Mouse (Mus musculus) ES-Bruce4 (cell line): ENCODE data around the gene Gfra1. TPM values are rescaled to one million over a fixed set of nuclear protein-coding genes. Genes with fewer than 3 reads are reported as not detected.
A peak's percentile ranks its signal among the peaks of the same experiment; 100 is the strongest.

Experiments
- H3K27ac ChIP-seq: 2 replicates; pipeline ENCODE4 v1.5.1; 2012; ENCODE audit warnings: low read length, inconsistent platforms; ENCODE audit not compliant: insufficient read depth
- H3K27me3 ChIP-seq: 2 replicates; pipeline ENCODE4 v1.6.1; 2012; ENCODE audit warnings: mild to moderate bottlenecking, low read length, inconsistent platforms; ENCODE audit not compliant: control insufficient read depth, poor library complexity, insufficient read depth, severe bottlenecking
- H3K36me3 ChIP-seq: 2 replicates; pipeline ENCODE4 v1.6.1; 2012; ENCODE audit warnings: inconsistent platforms, mild to moderate bottlenecking, low read length, moderate library complexity; ENCODE audit not compliant: control insufficient read depth, poor library complexity, insufficient read depth, severe bottlenecking
- H3K4me1 ChIP-seq: one replicate; pipeline ENCODE4 v1.8.1; 2011; ENCODE audit warnings: low read length; ENCODE audit not compliant: control insufficient read depth, insufficient read depth
- H3K4me3 ChIP-seq: 2 replicates; pipeline ENCODE4 v1.5.1; 2011; ENCODE audit warnings: low read depth, mild to moderate bottlenecking, low read length
- H3K9ac ChIP-seq: 2 replicates; pipeline ENCODE4 v1.6.1; 2012; ENCODE audit warnings: low read depth, mild to moderate bottlenecking, inconsistent platforms; ENCODE audit not compliant: poor library complexity, severe bottlenecking
- H3K9me3 ChIP-seq: replicated peaks from 2 replicates; pipeline ENCODE4 v1.6.1; 2012; ENCODE audit warnings: mild to moderate bottlenecking, low read length, inconsistent platforms; ENCODE audit not compliant: control insufficient read depth, poor library complexity, insufficient read depth, severe bottlenecking
- CTCF ChIP-seq: IDR thresholded peaks from one replicate; pipeline ENCODE4 v1.8.1; 2011; ENCODE audit warnings: low read depth, low read length
- EP300 ChIP-seq: IDR thresholded peaks from 2 replicates; pipeline ENCODE4 v1.6.1; 2011; ENCODE audit warnings: low read depth, low read length; ENCODE audit not compliant: insufficient read depth
- POLR2A ChIP-seq: IDR thresholded peaks from one replicate; pipeline ENCODE4 v1.8.1; 2011; ENCODE audit warnings: low read length; ENCODE audit not compliant: insufficient read depth
- polyA plus RNA-seq: library from polyadenylated mRNA; stranded (reverse); fragments of >200 nt; gene quantifications from 2 replicates; pipeline ENCODE4 v1.2.4, GENCODE M21; 2011; ENCODE audit warnings: low read depth; ENCODE audit not compliant: missing spikeins, insufficient read depth, insufficient read length

Gene Gfra1
- polyA plus RNA-seq, 1 experiment, result 0.58 TPM

GRCm38 (mm10) chr19:58328014-58328413, 127.7 kb downstream of the Gfra1 start:
- Histone ChIP-seq H3K36me3 (no peaks in the 10 kb centered on the region), H3K9ac (no peak overlapping the region), H3K4me1 (no peaks in the 10 kb centered on the region), H3K27me3 (no peaks in the 10 kb centered on the region), H3K4me3 (no peak overlapping the region), H3K9me3 (no peaks in the 10 kb centered on the region), H3K27ac (no peak overlapping the region)
- TF ChIP-seq EP300, result no peak
- TF ChIP-seq POLR2A, result no peak
- no peak for TF ChIP-seq CTCF

DNA sequence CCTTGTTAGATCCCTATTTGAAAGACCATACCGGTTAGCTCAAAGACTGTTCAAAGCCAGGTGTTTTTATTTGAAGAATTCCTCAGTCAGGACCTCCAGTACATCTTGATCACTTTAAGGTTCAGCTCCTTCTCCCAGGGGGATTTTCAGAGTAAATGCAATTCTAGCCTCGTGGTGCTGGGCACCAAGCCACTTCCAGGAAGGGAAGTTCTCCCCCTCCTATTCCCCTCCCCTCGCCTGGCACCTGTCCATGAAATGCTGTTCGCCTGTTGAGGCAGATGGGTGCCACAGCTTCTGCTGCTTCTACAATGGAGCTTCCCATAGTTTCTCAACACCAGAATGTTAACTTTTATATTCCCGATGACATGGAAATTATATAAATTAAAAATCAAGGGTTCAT, 139.2 kb downstream of the Gfra1 start:
- Histone ChIP-seq H3K9me3 (peaks cover 3% of the 10 kb centered on the region; the same call in 1 of the 2 replicates), H3K27ac (no peak overlapping the region), H3K9ac (no peak overlapping the region), H3K27me3 (no peaks in the 10 kb centered on the region), H3K4me1 (no peaks in the 10 kb centered on the region), H3K36me3 (no peaks in the 10 kb centered on the region), H3K4me3 (no peak overlapping the region)
- no peak for TF ChIP-seq CTCF
- no peak for TF ChIP-seq EP300
- no peak for TF ChIP-seq POLR2A

GRCm38 (mm10) chr19:58315681-58316080, 140.0 kb downstream of the Gfra1 start:
- Histone ChIP-seq H3K4me3 (no peak overlapping the region), H3K4me1 (no peaks in the 10 kb centered on the region), H3K27me3 (no peaks in the 10 kb centered on the region), H3K27ac (no peak overlapping the region), H3K36me3 (no peaks in the 10 kb centered on the region), H3K9ac (no peak overlapping the region), H3K9me3 (peaks cover 3% of the 10 kb centered on the region; the same call in 1 of the 2 replicates)
- TF ChIP-seq POLR2A, result no peak
- TF ChIP-seq EP300, result no peak
- no peak for TF ChIP-seq CTCF

DNA sequence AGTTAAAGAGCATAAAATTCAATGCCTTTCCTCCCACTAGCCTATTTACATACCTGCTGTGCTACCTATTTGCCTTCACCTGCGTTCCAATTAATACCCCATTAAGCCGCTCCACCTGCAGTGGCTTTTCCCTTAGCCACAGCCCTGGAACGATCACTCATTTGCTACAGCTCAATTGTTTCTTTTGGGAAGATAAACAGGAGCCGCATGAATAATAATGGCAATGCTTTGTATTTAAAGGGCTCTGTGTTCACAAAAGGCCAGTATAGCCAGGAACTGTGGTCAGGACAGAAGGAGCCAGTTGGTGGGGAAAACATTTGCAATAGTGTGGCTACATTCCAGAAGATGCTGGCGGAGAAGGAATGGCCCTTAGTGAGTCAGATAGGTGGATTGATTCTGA, 141.1 kb downstream of the Gfra1 start:
- Histone ChIP-seq H3K9ac (no peak overlapping the region), H3K4me3 (no peak overlapping the region)

DNA sequence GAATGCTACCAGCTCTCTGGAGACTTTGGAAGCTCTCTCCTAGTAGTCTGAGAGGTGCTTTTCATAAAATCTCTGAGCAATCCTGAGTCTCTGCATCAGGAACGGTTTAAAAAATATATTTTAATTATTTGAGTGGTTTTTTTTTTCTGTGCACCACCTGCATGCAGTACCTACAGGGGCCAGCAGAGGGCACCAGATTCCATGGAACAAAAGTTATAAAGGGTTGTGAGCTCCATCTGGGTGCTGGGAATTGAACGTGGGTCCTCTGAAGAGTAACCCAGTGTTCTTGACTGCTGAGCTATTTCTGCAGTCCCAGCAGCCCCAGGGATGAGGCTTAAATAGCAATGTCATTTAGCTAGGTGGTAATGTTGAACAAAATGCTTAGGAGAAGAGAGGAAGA, 141.9 kb downstream of the Gfra1 start:
- Histone ChIP-seq H3K4me1 (no peaks in the 10 kb centered on the region), H3K36me3 (no peaks in the 10 kb centered on the region), H3K27ac (no peak overlapping the region), H3K27me3 (no peaks in the 10 kb centered on the region), H3K9me3 (peaks cover 3% of the 10 kb centered on the region; the same call in 1 of the 2 replicates), H3K9ac (no peak overlapping the region), H3K4me3 (no peak overlapping the region)
- TF ChIP-seq CTCF (peak; percentile 20), POLR2A (no peak)

More for the DNA sequence above, 141.1 kb downstream of the Gfra1 start:
- H3K27ac ChIP-seq, result no peak overlapping the region
- H3K4me1 ChIP-seq, result no peaks in the 10 kb centered on the region
- no peaks in the 10 kb centered on the region for H3K36me3 ChIP-seq
- no peak for TF ChIP-seq EP300
- no peak for TF ChIP-seq CTCF
- TF ChIP-seq POLR2A, result no peak
- H3K9me3 ChIP-seq, result peaks cover 3% of the 10 kb centered on the region; the same call in 1 of the 2 replicates
- no peaks in the 10 kb centered on the region for H3K27me3 ChIP-seq

- no peak for TF ChIP-seq POLR2A
- TF ChIP-seq CTCF, result no peak
- TF ChIP-seq EP300, result no peak
- Histone ChIP-seq H3K27ac (no peak overlapping the region), H3K9me3 (peaks cover 3% of the 10 kb centered on the region; the same call in 1 of the 2 replicates), H3K4me3 (no peak overlapping the region), H3K9ac (no peak overlapping the region), H3K36me3 (no peaks in the 10 kb centered on the region), H3K27me3 (no peaks in the 10 kb centered on the region), H3K4me1 (no peaks in the 10 kb centered on the region)
Observed at GRCm38 (mm10) chr19:58312492-58312891, 143.2 kb downstream of the Gfra1 start.
